Mouse (Mus musculus): ENCODE results near the gene Sobp. TPM values are rescaled to one million over a fixed set of nuclear protein-coding genes. Genes with fewer than 3 reads are reported as not detected.
A peak's percentile ranks its signal among the peaks of the same experiment; 100 is the strongest.

The Sobp gene
- polyA plus RNA-seq, 1 experiment, result 14.7 TPM

DNA sequence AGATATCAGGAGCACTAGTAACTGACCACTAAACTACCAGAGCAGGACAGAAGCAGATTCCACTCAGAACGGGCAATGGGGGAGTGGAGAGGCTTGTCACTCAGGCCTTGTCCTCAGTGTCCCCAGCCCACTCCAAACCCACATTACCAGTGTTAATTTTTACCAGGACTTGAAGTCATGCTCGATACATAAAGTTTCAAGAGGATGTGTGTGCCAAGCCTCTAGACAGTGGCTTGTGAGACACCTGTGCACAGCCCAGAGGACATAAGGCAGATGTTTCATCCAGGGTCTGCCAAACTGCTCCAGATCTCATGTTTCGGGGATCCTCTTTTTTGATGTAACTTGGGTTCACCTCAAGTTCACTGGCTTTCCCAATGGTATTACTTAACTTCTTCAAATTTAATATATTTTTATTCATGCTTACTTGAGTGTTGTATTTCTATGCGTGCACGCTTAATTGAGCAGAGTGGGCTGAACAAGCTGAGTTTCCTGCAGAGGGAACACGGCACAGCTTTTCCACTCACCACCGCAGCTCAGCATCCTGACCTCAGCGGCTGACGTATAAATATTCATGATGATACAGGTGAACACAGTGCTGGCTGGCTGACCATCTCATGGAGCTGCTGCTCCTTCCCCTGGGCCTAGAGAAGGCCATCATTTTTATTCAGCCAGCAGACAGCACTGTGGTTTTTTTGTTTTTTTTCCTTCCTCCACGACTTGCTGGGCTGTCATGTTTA lies 131.6 kb downstream of the Sobp start:
- H3K27me3 ChIP-seq (ENCODE audit: control insufficient read depth, insufficient read depth, low read length), result no peaks in the 10 kb centered on the region
- H3K4me3 ChIP-seq (replicated peaks; ENCODE audit: insufficient read depth, low read depth, low read length), result no peak overlapping the region
- peaks cover under 1% of the 10 kb centered on the region; the same call in 1 of the 2 replicates for H3K4me1 ChIP-seq (ENCODE audit: control insufficient read depth, insufficient read depth, low read length)
- H3K27ac ChIP-seq (ENCODE audit: insufficient read depth, low read length), result no peak overlapping the region
- DNase-seq, result no peak
- TF ChIP-seq CTCF (IDR thresholded peaks at IDR 0.05; ENCODE audit: borderline replicate concordance, insufficient read depth, low read depth, low read length) (no peak), POLR2A (IDR thresholded peaks at IDR 0.05; ENCODE audit: borderline replicate concordance, insufficient read depth, low read length) (no peak)
- 54% methylated on average over 10 of the region's 10 CpGs for WGBS

DNA sequence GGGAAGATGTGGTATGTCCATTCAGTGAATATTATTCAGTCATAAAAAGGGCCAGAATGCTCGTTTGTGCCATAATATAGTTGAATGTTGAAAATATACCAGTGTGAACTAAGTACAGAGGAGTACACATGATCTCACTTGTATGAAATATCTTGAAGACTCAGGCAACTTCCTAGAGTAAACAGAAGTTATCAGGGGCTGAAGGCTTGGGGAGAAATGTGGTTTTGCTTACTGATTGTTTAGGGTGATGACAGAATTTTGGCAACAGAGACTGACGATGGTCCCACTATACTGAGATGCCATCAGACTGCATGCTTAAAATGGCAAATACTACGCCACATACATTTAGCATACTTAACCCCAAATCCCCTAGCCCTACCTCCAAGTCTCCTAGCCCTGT lies 132.5 kb downstream of the Sobp start:
- no peak for DNase-seq
- H3K4me1 ChIP-seq (ENCODE audit: control insufficient read depth, insufficient read depth, low read length), result no peaks in the 10 kb centered on the region
- no peak overlapping the region for H3K27ac ChIP-seq (ENCODE audit: insufficient read depth, low read length)

DNA sequence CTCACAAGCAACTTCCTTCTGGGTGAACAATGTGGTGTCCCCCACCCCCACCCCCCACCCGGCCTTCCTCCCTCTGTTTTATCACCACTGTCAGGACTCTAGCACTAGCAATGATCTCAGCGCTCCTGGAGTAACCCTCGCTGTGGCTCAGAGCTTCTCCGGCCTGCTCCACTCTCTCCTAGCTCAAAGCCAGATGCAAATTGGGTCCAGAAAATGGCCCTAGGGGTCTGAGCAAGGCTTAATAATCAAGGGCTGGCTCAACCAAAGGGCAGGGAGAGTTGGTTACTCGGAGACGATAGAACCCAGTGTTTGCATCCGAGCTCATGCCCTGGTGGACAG lies 136.9 kb downstream of the Sobp start:
- H3K4me3 ChIP-seq (replicated peaks; ENCODE audit: insufficient read depth, low read depth, low read length), result no peak overlapping the region
- no peak overlapping the region for H3K27ac ChIP-seq (ENCODE audit: insufficient read depth, low read length)
- TF ChIP-seq POLR2A (IDR thresholded peaks at IDR 0.05; ENCODE audit: borderline replicate concordance, insufficient read depth, low read length) (no peak), CTCF (IDR thresholded peaks at IDR 0.05; ENCODE audit: borderline replicate concordance, insufficient read depth, low read depth, low read length) (no peak)
- WGBS, result 62% methylated on average over 7 of the region's 7 CpGs
- H3K4me1 ChIP-seq (ENCODE audit: control insufficient read depth, insufficient read depth, low read length), result peaks cover 14% of the 10 kb centered on the region
- H3K27me3 ChIP-seq (ENCODE audit: control insufficient read depth, insufficient read depth, low read length), result no peaks in the 10 kb centered on the region
- DNase-seq, result no peak

More for the DNA sequence above, 132.5 kb downstream of the Sobp start:
- Histone ChIP-seq H3K4me3 (replicated peaks; ENCODE audit: insufficient read depth, low read depth, low read length) (no peak overlapping the region), H3K27me3 (ENCODE audit: control insufficient read depth, insufficient read depth, low read length) (no peaks in the 10 kb centered on the region)
- WGBS, result 83% methylated on average over 3 of the region's 3 CpGs
- TF ChIP-seq CTCF (IDR thresholded peaks at IDR 0.05; ENCODE audit: borderline replicate concordance, insufficient read depth, low read depth, low read length), result no peak
- no peak for TF ChIP-seq POLR2A (IDR thresholded peaks at IDR 0.05; ENCODE audit: borderline replicate concordance, insufficient read depth, low read length)

DNA sequence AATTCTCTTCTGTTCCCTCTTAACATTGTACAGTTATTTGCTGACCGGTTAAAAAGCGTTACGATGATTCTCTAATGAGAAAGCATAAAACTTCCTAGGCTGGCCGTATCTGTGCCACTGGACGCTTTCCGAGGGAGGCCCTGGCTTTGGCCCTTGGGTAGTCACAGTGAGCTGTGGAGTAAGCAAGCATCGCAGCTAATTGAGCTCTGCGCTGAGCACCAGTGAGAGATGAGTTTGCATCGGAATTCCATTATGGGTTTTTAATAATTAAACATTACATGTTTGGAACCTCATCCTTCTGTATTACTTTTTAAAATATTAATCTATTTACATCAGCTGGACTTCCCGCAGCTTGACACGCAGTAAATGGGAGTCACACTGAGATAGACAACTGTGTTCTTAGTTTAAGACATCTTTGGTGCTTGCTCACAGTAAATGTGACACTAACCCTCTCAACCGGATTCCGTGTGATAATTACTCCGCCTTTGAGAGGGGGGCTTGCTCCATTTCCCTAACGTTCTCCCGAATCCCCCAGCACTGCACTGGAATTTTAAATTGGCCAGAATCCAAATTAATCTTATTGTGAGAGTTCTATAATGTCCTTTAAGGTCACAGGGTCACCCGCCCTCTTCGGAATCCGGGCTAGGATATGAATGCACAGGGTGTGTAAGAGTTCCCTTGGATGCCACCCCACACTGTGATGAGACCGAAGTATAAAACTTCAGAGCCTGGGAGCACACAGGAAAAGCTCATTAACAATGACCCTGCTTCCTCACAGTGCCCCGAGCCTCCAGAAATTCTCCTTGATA lies 137.5 kb downstream of the Sobp start:
- Histone ChIP-seq H3K27me3 (ENCODE audit: control insufficient read depth, insufficient read depth, low read length) (no peaks in the 10 kb centered on the region), H3K4me1 (ENCODE audit: control insufficient read depth, insufficient read depth, low read length) (peaks cover 14% of the 10 kb centered on the region), H3K4me3 (replicated peaks; ENCODE audit: insufficient read depth, low read depth, low read length) (no peak overlapping the region), H3K27ac (ENCODE audit: insufficient read depth, low read length) (no peak overlapping the region)
- 67% methylated on average over 21 of the region's 21 CpGs for WGBS
- no peak for DNase-seq
- TF ChIP-seq POLR2A (IDR thresholded peaks at IDR 0.05; ENCODE audit: borderline replicate concordance, insufficient read depth, low read length), result no peak
- TF ChIP-seq CTCF (IDR thresholded peaks at IDR 0.05; ENCODE audit: borderline replicate concordance, insufficient read depth, low read depth, low read length), result no peak

DNA sequence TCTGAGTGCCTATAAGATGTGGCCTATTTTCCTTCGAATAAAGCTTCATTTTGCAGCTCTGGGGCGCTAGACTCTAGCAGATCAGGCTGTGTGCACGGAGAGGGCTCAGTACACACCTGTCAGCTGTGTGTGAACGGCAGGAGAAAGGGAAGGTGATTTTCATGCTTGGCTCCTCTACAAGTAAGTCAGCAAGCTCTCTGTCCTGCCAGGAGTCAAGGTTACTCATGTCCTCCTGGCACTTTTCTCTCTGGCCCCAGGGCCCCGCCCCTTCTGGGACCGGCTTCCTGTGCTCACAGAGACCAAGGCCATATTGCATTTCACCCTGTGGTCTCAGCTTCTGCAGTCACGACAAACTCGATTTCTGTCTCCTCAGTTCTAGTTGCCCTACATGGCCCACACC lies 138.8 kb downstream of the Sobp start:
- DNase-seq, result peak; percentile 47 to 67
- no peaks in the 10 kb centered on the region for H3K27me3 ChIP-seq (ENCODE audit: control insufficient read depth, insufficient read depth, low read length)
- TF ChIP-seq POLR2A (IDR thresholded peaks at IDR 0.05; ENCODE audit: borderline replicate concordance, insufficient read depth, low read length) (no peak), CTCF (IDR thresholded peaks at IDR 0.05; ENCODE audit: borderline replicate concordance, insufficient read depth, low read depth, low read length) (0 out of 2 replicates have a peak, but pooled peaks have one; percentile 10)
- H3K4me3 ChIP-seq (replicated peaks; ENCODE audit: insufficient read depth, low read depth, low read length), result no peak overlapping the region
- 0 out of 2 replicates have a peak overlapping the region, but pooled peaks have one; percentile 53 for H3K27ac ChIP-seq (ENCODE audit: insufficient read depth, low read length)
- WGBS, result 32% methylated on average over 8 of the region's 8 CpGs
- peaks cover 14% of the 10 kb centered on the region for H3K4me1 ChIP-seq (ENCODE audit: control insufficient read depth, insufficient read depth, low read length)

DNA sequence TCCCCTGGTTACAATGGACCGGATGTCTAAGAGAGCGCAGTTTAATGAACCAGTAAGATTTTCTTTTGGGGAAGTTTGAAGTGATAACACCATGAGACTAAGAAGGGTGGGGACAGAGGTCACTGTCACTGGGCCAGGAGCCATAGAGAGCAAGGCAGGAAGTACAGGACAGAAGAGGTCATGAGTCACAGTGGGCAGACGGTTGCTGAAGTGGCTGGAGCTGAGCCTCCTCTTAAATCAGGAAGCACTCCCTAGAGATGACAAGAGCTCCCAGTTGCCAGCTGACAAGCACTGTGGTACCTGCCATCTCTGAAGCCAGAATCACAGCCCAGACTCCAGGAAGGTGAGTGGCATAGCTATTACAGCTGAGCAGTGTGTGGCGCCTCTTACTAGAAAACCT lies 139.5 kb downstream of the Sobp start:
- TF ChIP-seq POLR2A (IDR thresholded peaks at IDR 0.05; ENCODE audit: borderline replicate concordance, insufficient read depth, low read length) (no peak), CTCF (IDR thresholded peaks at IDR 0.05; ENCODE audit: borderline replicate concordance, insufficient read depth, low read depth, low read length) (no peak)
- 58% methylated on average over 4 of the region's 4 CpGs for WGBS
- H3K4me1 ChIP-seq (ENCODE audit: control insufficient read depth, insufficient read depth, low read length), result peaks cover 14% of the 10 kb centered on the region
- H3K27ac ChIP-seq (ENCODE audit: insufficient read depth, low read length), result no peak overlapping the region; the same call in 1 of the 2 replicates
- H3K27me3 ChIP-seq (ENCODE audit: control insufficient read depth, insufficient read depth, low read length), result no peaks in the 10 kb centered on the region
- no peak overlapping the region for H3K4me3 ChIP-seq (replicated peaks; ENCODE audit: insufficient read depth, low read depth, low read length)
- peak in 1 of 2 experiments; percentile 21 for DNase-seq

DNA sequence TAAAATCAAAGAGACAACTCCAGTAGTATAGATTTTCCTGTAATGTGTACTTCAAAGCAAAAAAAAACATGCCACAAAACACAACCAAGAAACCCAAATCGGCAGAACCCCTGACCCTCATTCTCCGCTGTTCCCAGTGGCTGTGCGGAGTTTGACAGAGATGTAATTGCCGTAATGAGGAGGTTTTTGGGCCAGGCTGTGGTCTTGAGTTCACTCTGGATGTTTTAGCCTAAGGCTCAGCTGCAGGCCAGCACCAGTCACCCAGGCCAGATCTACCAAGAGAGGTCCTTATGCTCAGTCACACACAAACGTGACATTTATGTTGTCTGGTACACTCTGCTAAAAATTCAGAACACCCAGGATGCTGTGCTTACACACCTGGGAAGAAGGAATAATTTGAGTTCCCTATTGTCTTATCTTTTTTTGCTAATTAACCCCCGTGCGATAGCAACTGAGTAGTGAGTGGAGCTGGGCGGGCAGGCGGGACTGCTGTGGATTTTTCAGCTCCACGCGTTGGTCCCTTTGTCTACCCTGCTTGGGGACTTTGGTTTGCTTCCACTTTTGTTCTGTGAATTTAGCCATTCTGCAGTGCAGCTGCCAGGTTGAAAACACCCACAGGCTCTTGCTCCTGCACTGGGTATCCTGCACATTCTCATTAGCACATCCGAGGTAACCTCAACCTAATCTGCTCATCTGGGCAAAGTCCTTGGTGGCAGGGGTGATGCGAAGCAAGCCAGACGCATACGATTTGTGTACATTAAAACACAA lies 140.7 kb downstream of the Sobp start:
- H3K27ac ChIP-seq (ENCODE audit: insufficient read depth, low read length), result no peak overlapping the region
- 90% methylated on average over 15 of the region's 15 CpGs for WGBS

More for the DNA sequence above, 140.7 kb downstream of the Sobp start:
- TF ChIP-seq POLR2A (IDR thresholded peaks at IDR 0.05; ENCODE audit: borderline replicate concordance, insufficient read depth, low read length), result no peak
- no peak for TF ChIP-seq CTCF (IDR thresholded peaks at IDR 0.05; ENCODE audit: borderline replicate concordance, insufficient read depth, low read depth, low read length)
- H3K4me1 ChIP-seq (ENCODE audit: control insufficient read depth, insufficient read depth, low read length), result peaks cover 14% of the 10 kb centered on the region
- no peaks in the 10 kb centered on the region for H3K27me3 ChIP-seq (ENCODE audit: control insufficient read depth, insufficient read depth, low read length)
- no peak overlapping the region for H3K4me3 ChIP-seq (replicated peaks; ENCODE audit: insufficient read depth, low read depth, low read length)
- DNase-seq, result no peak

Data from cerebellum, adult 2 months (tissue).